Mouse (Mus musculus): ENCODE results near the gene Npas3. TPM values are rescaled to one million over a fixed set of nuclear protein-coding genes. Genes with fewer than 3 reads are reported as not detected.

The Npas3 gene
- polyA plus RNA-seq, 1 experiment = 0.18 TPM

GRCm38 (mm10) chr12:53630607-53631006 is 382.1 kb downstream of the Npas3 start:
- H3ac ChIP-seq (ENCODE audit: control insufficient read depth, insufficient read length) = no peak overlapping the region
- H3K36me3 ChIP-seq (ENCODE audit: control insufficient read depth, insufficient read depth) = no peaks in the 10 kb centered on the region
- H3K4me3 ChIP-seq = no peak overlapping the region
- no peaks in the 10 kb centered on the region for H3K27me3 ChIP-seq (ENCODE audit: control insufficient read depth, insufficient read depth, insufficient read length)
- no peaks in the 10 kb centered on the region for H3K79me2 ChIP-seq (ENCODE audit: control insufficient read depth, insufficient read depth)
- H3K4me2 ChIP-seq (ENCODE audit: low read depth) = no peak overlapping the region
- TF ChIP-seq POLR2A (IDR thresholded peaks at IDR 0.05; ENCODE audit: insufficient read length, low read depth) (no peak), REST (IDR thresholded peaks at IDR 0.05; ENCODE audit: insufficient read depth, insufficient read length) (no peak), E2F4 (IDR thresholded peaks at IDR 0.05; ENCODE audit: insufficient read depth) (no peak), POLR2AphosphoS2 (IDR thresholded peaks at IDR 0.05; ENCODE audit: insufficient read length, low read depth) (no peak), TCF12 (IDR thresholded peaks at IDR 0.05; ENCODE audit: insufficient read depth, poor library complexity, severe bottlenecking) (no peak), SRF (IDR thresholded peaks at IDR 0.05; ENCODE audit: control insufficient read depth, insufficient read length, low read depth) (no peak), MYOG (IDR thresholded peaks at IDR 0.05; ENCODE audit: control insufficient read depth in 1 of 3, insufficient read depth in 1 of 3, insufficient read length in 2 of 3, low read depth in 2 of 3) (no peak), USF1 (IDR thresholded peaks at IDR 0.05; ENCODE audit: low read depth) (no peak), MAX (IDR thresholded peaks at IDR 0.05; ENCODE audit: low read depth) (no peak), MYOD1 (IDR thresholded peaks at IDR 0.05; ENCODE audit: control insufficient read depth in 1 of 3, insufficient read length in 2 of 3, low read depth in 2 of 3) (no peak), TCF3 (IDR thresholded peaks at IDR 0.05; ENCODE audit: insufficient read length, low read depth) (no peak), CEBPB (IDR thresholded peaks at IDR 0.05; ENCODE audit: insufficient read depth, poor library complexity, severe bottlenecking) (no peak)

DNA sequence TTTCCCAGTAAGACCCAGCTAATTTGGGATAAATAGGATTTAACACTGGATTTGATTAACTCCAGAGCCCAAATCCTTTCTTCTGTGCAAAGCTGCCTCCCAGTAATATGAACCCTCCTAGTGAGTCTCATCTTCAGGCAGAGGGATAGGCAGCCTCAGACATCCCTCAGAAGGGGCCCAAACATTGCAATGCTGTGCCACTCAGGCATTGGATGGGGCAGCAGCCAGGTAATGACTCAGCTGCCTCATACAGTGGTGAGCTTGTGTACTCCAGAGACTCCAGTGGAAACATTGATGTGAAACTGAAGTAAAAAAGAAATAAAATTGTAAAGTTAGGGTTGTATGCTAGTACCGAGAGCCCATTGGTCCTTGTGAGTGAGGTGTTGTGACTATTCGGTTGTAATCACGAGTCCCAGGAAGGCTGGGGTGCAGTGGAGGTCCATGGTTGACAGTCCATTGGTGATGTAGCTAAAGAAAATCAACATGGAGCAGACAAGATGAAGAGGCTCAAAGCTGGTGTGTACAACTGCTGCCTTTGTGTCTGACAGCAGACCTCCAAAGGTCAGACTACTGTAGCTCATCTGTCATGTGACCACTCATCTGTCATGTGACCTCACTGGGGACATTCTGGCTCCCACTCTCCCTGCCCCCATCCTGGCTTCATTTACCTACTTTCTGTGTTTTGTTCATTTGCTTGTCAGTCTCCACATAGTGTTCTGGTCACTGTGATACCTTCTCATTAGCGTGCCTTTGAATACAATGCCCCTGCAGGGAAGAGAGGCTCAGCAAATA is 383.0 kb downstream of the Npas3 start:
- TF ChIP-seq MYOD1 (IDR thresholded peaks at IDR 0.05; ENCODE audit: control insufficient read depth in 1 of 3, insufficient read length in 2 of 3, low read depth in 2 of 3) (no peak), MYOG (IDR thresholded peaks at IDR 0.05; ENCODE audit: control insufficient read depth in 1 of 3, insufficient read depth in 1 of 3, insufficient read length in 2 of 3, low read depth in 2 of 3) (no peak), TCF12 (IDR thresholded peaks at IDR 0.05; ENCODE audit: insufficient read depth, poor library complexity, severe bottlenecking) (no peak), REST (IDR thresholded peaks at IDR 0.05; ENCODE audit: insufficient read depth, insufficient read length) (no peak), TCF3 (IDR thresholded peaks at IDR 0.05; ENCODE audit: insufficient read length, low read depth) (no peak), MAX (IDR thresholded peaks at IDR 0.05; ENCODE audit: low read depth) (no peak), POLR2A (IDR thresholded peaks at IDR 0.05; ENCODE audit: insufficient read length, low read depth) (no peak), E2F4 (IDR thresholded peaks at IDR 0.05; ENCODE audit: insufficient read depth) (no peak), USF1 (IDR thresholded peaks at IDR 0.05; ENCODE audit: low read depth) (no peak), CEBPB (IDR thresholded peaks at IDR 0.05; ENCODE audit: insufficient read depth, poor library complexity, severe bottlenecking) (no peak), SRF (IDR thresholded peaks at IDR 0.05; ENCODE audit: control insufficient read depth, insufficient read length, low read depth) (no peak)
- H3K4me3 ChIP-seq = no peak overlapping the region
- H3K4me2 ChIP-seq (ENCODE audit: low read depth) = no peak overlapping the region
- no peaks in the 10 kb centered on the region for H3K79me2 ChIP-seq (ENCODE audit: control insufficient read depth, insufficient read depth)
- no peaks in the 10 kb centered on the region for H3K27me3 ChIP-seq (ENCODE audit: control insufficient read depth, insufficient read depth, insufficient read length)
- no peaks in the 10 kb centered on the region for H3K36me3 ChIP-seq (ENCODE audit: control insufficient read depth, insufficient read depth)
- no peak overlapping the region for H3ac ChIP-seq (ENCODE audit: control insufficient read depth, insufficient read length)

DNA sequence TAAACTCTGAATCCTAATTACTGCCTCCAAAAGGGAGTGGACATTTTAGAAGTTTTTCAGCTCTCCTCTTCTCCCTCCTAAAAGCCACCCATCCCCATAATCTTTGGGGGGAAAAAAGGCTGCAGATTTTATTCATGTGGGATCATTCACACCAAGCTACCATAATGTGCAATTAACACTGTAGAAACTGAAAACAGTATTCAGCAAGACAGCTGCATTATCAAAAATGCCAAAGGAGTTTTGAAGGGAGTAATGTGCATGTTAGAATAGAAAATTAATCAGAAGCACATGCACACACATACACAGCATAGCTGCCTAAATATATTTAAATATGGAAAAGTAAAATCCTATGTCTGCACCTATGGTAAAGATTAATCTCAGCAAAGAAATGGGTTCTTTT is 390.1 kb downstream of the Npas3 start:
- no peaks in the 10 kb centered on the region for H3K36me3 ChIP-seq (ENCODE audit: control insufficient read depth, insufficient read depth)

DNA sequence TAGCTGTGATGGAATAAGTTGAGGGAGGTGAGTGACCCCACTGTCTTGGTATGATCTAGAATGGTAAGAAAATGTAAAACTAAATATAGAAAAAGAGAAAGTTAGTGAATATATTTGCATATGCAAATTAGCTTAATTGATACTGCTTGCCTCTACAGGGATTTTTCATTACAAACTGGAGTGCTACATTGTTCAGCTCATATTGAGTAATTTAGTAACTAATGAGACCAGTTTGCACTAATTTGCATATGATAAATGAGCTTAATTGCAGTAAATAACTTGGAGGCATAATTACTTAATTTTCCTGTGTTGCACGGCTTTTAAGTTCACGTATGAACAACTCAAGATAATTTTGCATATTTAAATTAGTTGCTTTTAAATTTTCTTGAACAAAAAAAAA is 398.8 kb downstream of the Npas3 start:
- Histone ChIP-seq H3K36me3 (ENCODE audit: control insufficient read depth, insufficient read depth) (no peaks in the 10 kb centered on the region), H3K27me3 (ENCODE audit: control insufficient read depth, insufficient read depth, insufficient read length) (no peaks in the 10 kb centered on the region), H3K4me3 (no peak overlapping the region), H3K79me2 (ENCODE audit: control insufficient read depth, insufficient read depth) (no peaks in the 10 kb centered on the region), H3ac (ENCODE audit: control insufficient read depth, insufficient read length) (no peak overlapping the region), H3K4me2 (ENCODE audit: low read depth) (no peak overlapping the region)
- TF ChIP-seq MAX (IDR thresholded peaks at IDR 0.05; ENCODE audit: low read depth) (no peak), TCF12 (IDR thresholded peaks at IDR 0.05; ENCODE audit: insufficient read depth, poor library complexity, severe bottlenecking) (no peak), USF1 (IDR thresholded peaks at IDR 0.05; ENCODE audit: low read depth) (no peak), SRF (IDR thresholded peaks at IDR 0.05; ENCODE audit: control insufficient read depth, insufficient read length, low read depth) (no peak), POLR2AphosphoS2 (IDR thresholded peaks at IDR 0.05; ENCODE audit: insufficient read length, low read depth) (no peak), CEBPB (IDR thresholded peaks at IDR 0.05; ENCODE audit: insufficient read depth, poor library complexity, severe bottlenecking) (no peak), E2F4 (IDR thresholded peaks at IDR 0.05; ENCODE audit: insufficient read depth) (no peak), MYOG (IDR thresholded peaks at IDR 0.05; ENCODE audit: control insufficient read depth in 1 of 3, insufficient read depth in 1 of 3, insufficient read length in 2 of 3, low read depth in 2 of 3) (no peak)

More for the DNA sequence above, 390.1 kb downstream of the Npas3 start:
- Histone ChIP-seq H3ac (ENCODE audit: control insufficient read depth, insufficient read length) (no peak overlapping the region), H3K27me3 (ENCODE audit: control insufficient read depth, insufficient read depth, insufficient read length) (no peaks in the 10 kb centered on the region), H3K4me3 (no peak overlapping the region), H3K4me2 (ENCODE audit: low read depth) (no peak overlapping the region), H3K79me2 (ENCODE audit: control insufficient read depth, insufficient read depth) (no peaks in the 10 kb centered on the region)
- TF ChIP-seq TCF12 (IDR thresholded peaks at IDR 0.05; ENCODE audit: insufficient read depth, poor library complexity, severe bottlenecking) = no peak

DNA sequence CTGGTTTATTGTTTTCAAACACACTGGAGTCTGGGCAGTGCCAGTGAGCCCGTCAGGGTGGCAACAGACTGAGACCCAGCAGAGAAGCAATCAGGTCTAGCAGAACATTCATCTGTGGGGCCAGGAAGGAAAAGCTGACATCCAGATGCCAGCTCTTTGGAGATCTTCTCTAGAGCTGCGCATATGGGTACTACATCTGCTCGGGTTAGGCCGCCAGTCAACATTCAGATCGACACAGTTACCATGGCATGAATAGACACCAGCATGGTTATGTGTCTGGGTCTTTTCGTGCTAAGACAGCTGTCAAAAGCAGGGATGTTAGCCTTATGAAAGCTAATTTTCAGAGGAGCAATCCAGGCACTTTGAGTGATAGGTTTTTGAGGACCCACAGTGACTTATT is 407.8 kb downstream of the Npas3 start:
- no peaks in the 10 kb centered on the region for H3K79me2 ChIP-seq (ENCODE audit: control insufficient read depth, insufficient read depth)
- H3K4me2 ChIP-seq (ENCODE audit: low read depth) = no peak overlapping the region
- TF ChIP-seq E2F4 (IDR thresholded peaks at IDR 0.05; ENCODE audit: insufficient read depth) (no peak), TCF3 (IDR thresholded peaks at IDR 0.05; ENCODE audit: insufficient read length, low read depth) (no peak), SRF (IDR thresholded peaks at IDR 0.05; ENCODE audit: control insufficient read depth, insufficient read length, low read depth) (no peak), CEBPB (IDR thresholded peaks at IDR 0.05; ENCODE audit: insufficient read depth, poor library complexity, severe bottlenecking) (no peak), MYOD1 (IDR thresholded peaks at IDR 0.05; ENCODE audit: control insufficient read depth in 1 of 3, insufficient read length in 2 of 3, low read depth in 2 of 3) (no peak), REST (IDR thresholded peaks at IDR 0.05; ENCODE audit: insufficient read depth, insufficient read length) (no peak), USF1 (IDR thresholded peaks at IDR 0.05; ENCODE audit: low read depth) (no peak), TCF12 (IDR thresholded peaks at IDR 0.05; ENCODE audit: insufficient read depth, poor library complexity, severe bottlenecking) (no peak), POLR2A (IDR thresholded peaks at IDR 0.05; ENCODE audit: insufficient read length, low read depth) (no peak), MAX (IDR thresholded peaks at IDR 0.05; ENCODE audit: low read depth) (no peak), POLR2AphosphoS2 (IDR thresholded peaks at IDR 0.05; ENCODE audit: insufficient read length, low read depth) (no peak), MYOG (IDR thresholded peaks at IDR 0.05; ENCODE audit: control insufficient read depth in 1 of 3, insufficient read depth in 1 of 3, insufficient read length in 2 of 3, low read depth in 2 of 3) (no peak)
- no peaks in the 10 kb centered on the region for H3K36me3 ChIP-seq (ENCODE audit: control insufficient read depth, insufficient read depth)
- H3K4me3 ChIP-seq = no peak overlapping the region
- no peak overlapping the region for H3ac ChIP-seq (ENCODE audit: control insufficient read depth, insufficient read length)
- H3K27me3 ChIP-seq (ENCODE audit: control insufficient read depth, insufficient read depth, insufficient read length) = no peaks in the 10 kb centered on the region
